Comparison of ENCODE assay signal across 8 mouse cellular contexts in the genomic region with DNA sequence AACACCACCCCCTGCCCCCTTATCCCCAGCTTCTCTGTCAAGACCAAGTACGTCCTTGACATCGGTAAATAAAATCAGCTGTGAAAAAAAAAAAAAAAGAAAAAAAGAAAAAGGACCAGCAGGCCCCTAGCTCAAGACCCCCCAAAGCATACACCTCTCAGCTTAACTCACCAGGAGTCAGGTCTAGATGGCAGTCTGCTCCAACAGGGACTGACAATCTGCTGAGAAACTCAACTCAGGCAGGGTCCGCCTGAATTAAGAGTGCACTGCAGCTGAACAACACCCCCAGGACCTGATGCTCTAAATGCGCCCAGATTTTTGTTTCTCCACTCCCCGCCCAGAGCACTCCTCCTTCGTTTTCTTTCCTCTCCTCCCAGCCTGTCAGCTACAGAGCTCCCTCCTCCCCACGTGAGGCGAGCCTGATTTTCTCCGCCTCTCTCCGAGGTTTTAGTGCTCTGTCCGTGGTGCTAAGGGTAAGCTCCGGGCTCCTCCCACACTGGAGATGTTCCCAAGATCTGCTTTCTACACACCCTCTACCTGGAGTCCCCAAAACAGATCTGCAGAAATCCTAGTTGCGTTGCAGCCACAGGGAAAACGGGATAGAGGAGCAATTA.
A peak's percentile ranks its signal among the peaks of the same experiment; 100 is the strongest.
DNase-seq lines count a peak whose midpoint lies in the region; ATAC-seq and TF ChIP-seq lines count a peak whose summit lies in the region.
"Had no signal": no experiment of that assay in that cellular context is flagged by ENCODE, and none has a peak within 500 bp of the region (broad histone marks: within the 10 kb centered on the region; RNA-seq: fewer than 3 reads in every experiment).

No protein-coding gene starts in this region.

- TF ChIP-seq EP300 in stomach, postnatal 0 days (optimal IDR thresholded peaks at IDR 0.05), result no peak

- H3K4me3 ChIP-seq in forebrain, embryonic 12.5 days (replicated peaks), result peak overlapping the region; percentile 27
- peak overlapping the region; percentile 9 for H3K4me3 ChIP-seq in midbrain, embryonic 11.5 days (ENCODE audit: low read depth, low read length)
- H3K4me3 ChIP-seq in stomach, postnatal 0 days (ENCODE audit: low read depth, low read length), result no peak overlapping the region
- no peak overlapping the region for H3K4me3 ChIP-seq in liver, embryonic 12.5 days

- H3K36me3 ChIP-seq in forebrain, embryonic 12.5 days (replicated peaks), result no peaks in the 10 kb centered on the region
- H3K36me3 ChIP-seq in midbrain, embryonic 11.5 days (ENCODE audit: control insufficient read depth, insufficient read depth, low read length), result no peaks in the 10 kb centered on the region
- no peaks in the 10 kb centered on the region for H3K36me3 ChIP-seq in stomach, postnatal 0 days (ENCODE audit: control insufficient read depth, insufficient read depth, low read length)
- H3K36me3 ChIP-seq in liver, embryonic 12.5 days, result no peaks in the 10 kb centered on the region

- no peak for TF ChIP-seq CTCF in stomach, postnatal 0 days (IDR thresholded peaks at IDR 0.05; ENCODE audit: low read depth)

- 6% methylated on average over 14 of the region's 14 CpGs for WGBS in forebrain, embryonic 12.5 days
- WGBS in midbrain, embryonic 11.5 days, result 1% methylated on average over 14 of the region's 14 CpGs
- WGBS in stomach, postnatal 0 days, result 2% methylated on average over 14 of the region's 14 CpGs
- 5% methylated on average over 14 of the region's 14 CpGs for WGBS in liver, embryonic 12.5 days (ENCODE audit: insufficient replicate concordance)

- peak; percentile 73; the same call in 1 of the 2 replicates for ATAC-seq in forebrain, embryonic 12.5 days (ENCODE audit: low FRiP score)
- ATAC-seq in midbrain, embryonic 11.5 days (ENCODE audit: low FRiP score), result peak; percentile 84
- no peak for ATAC-seq in stomach, postnatal 0 days (ENCODE audit: low FRiP score, low TSS enrichment)
- ATAC-seq in liver, embryonic 12.5 days, result no peak

- H3K9ac ChIP-seq in forebrain, embryonic 12.5 days, result peak overlapping the region; percentile 38; the same call in 1 of the 2 replicates
- peak overlapping the region; percentile 38 for H3K9ac ChIP-seq in midbrain, embryonic 11.5 days (ENCODE audit: low read length)
- H3K9ac ChIP-seq in stomach, postnatal 0 days (ENCODE audit: low read length), result no peak overlapping the region
- H3K9ac ChIP-seq in liver, embryonic 12.5 days, result no peak overlapping the region
- H3K9ac ChIP-seq: liver, embryonic 14.5 days had no signal

- peaks cover 8% of the 10 kb centered on the region; the same call in 1 of the 2 replicates for H3K4me1 ChIP-seq in forebrain, embryonic 12.5 days
- H3K4me1 ChIP-seq in midbrain, embryonic 11.5 days (ENCODE audit: control insufficient read depth, insufficient read depth, low read length), result 0 out of 2 replicates have a peak, but pooled peaks cover 7% of the 10 kb centered on the region
- no peaks in the 10 kb centered on the region for H3K4me1 ChIP-seq in stomach, postnatal 0 days (replicated peaks; ENCODE audit: control insufficient read depth, insufficient read depth)
- H3K4me1 ChIP-seq in liver, embryonic 12.5 days, result no peaks in the 10 kb centered on the region

- H3K9me3 ChIP-seq in forebrain, embryonic 12.5 days, result no peaks in the 10 kb centered on the region
- H3K9me3 ChIP-seq in midbrain, embryonic 11.5 days (ENCODE audit: control insufficient read depth, low read length), result no peaks in the 10 kb centered on the region
- no peaks in the 10 kb centered on the region for H3K9me3 ChIP-seq in stomach, postnatal 0 days (ENCODE audit: control insufficient read depth, low read length)
- H3K9me3 ChIP-seq in liver, embryonic 12.5 days (replicated peaks), result no peaks in the 10 kb centered on the region

- peak overlapping the region; percentile 59 for H3K4me2 ChIP-seq in forebrain, embryonic 12.5 days
- peak overlapping the region; percentile 44 for H3K4me2 ChIP-seq in midbrain, embryonic 11.5 days
- H3K4me2 ChIP-seq in stomach, postnatal 0 days (replicated peaks; ENCODE audit: low read depth), result no peak overlapping the region; the same call in 1 of the 2 replicates
- no peak overlapping the region for H3K4me2 ChIP-seq in liver, embryonic 12.5 days

- peak; percentile 10 for DNase-seq in testis, postnatal 14 days (ENCODE audit: low spot score)
- no peak for DNase-seq in testis, postnatal 10 days (ENCODE audit: low spot score)
- DNase-seq in layer of hippocampus, adult 18-20 months (ENCODE audit: low spot score in 2 of 2), result peak; percentile 48 to 57
- peak; percentile 87 for DNase-seq in midbrain, embryonic 11.5 days (ENCODE audit: low spot score, missing footprints)
- DNase-seq in stomach, postnatal 0 days (ENCODE audit: low spot score), result peak; percentile 14

- H3K27me3 ChIP-seq in forebrain, embryonic 12.5 days, result no peaks in the 10 kb centered on the region
- no peaks in the 10 kb centered on the region for H3K27me3 ChIP-seq in midbrain, embryonic 11.5 days (ENCODE audit: control insufficient read depth, insufficient read depth, low read length)
- no peaks in the 10 kb centered on the region for H3K27me3 ChIP-seq in stomach, postnatal 0 days (ENCODE audit: control insufficient read depth, insufficient read depth, low read length)
- H3K27me3 ChIP-seq in liver, embryonic 12.5 days (replicated peaks), result no peaks in the 10 kb centered on the region

- H3K27ac ChIP-seq in forebrain, embryonic 12.5 days, result no peak overlapping the region
- no peak overlapping the region for H3K27ac ChIP-seq in midbrain, embryonic 11.5 days (ENCODE audit: low read depth, low read length)
- H3K27ac ChIP-seq in stomach, postnatal 0 days (replicated peaks), result no peak overlapping the region
- no peak overlapping the region for H3K27ac ChIP-seq in liver, embryonic 12.5 days
- H3K27ac ChIP-seq: liver, embryonic 14.5 days had no signal

Comparison
In these comparisons a context has a peak if more than half of its experiments do, and no peak if none do; other contexts are left out.
1. ATAC-seq: peak in forebrain, embryonic 12.5 days (single experiment) and midbrain, embryonic 11.5 days (single experiment); none in stomach, postnatal 0 days (single experiment) and liver, embryonic 12.5 days (single experiment).
2. H3K4me2 ChIP-seq: peak in forebrain, embryonic 12.5 days (single experiment) and midbrain, embryonic 11.5 days (single experiment); none in stomach, postnatal 0 days (single experiment) and liver, embryonic 12.5 days (single experiment).
3. H3K4me3 ChIP-seq: peak in forebrain, embryonic 12.5 days (single experiment) and midbrain, embryonic 11.5 days (single experiment); none in stomach, postnatal 0 days (single experiment) and liver, embryonic 12.5 days (single experiment).
4. H3K9ac ChIP-seq: peak in forebrain, embryonic 12.5 days (single experiment) and midbrain, embryonic 11.5 days (single experiment); none in stomach, postnatal 0 days (single experiment) and liver, embryonic 12.5 days (single experiment).